Mouse (Mus musculus): ENCODE data around the gene Eif4g2. TPM values are rescaled to one million over a fixed set of nuclear protein-coding genes. Genes with fewer than 3 reads are reported as not detected.

Gene Eif4g2
- polyA plus RNA-seq, 1 experiment from 2014 or later: 1,474 TPM

Other genes with a start within 250 kb of the Eif4g2 start
- 25.7 and 27.7 TPM in 2 replicates for gene Rnf141, start 238.6 kb downstream of the Eif4g2 start, polyA plus RNA-seq (2016; fragmentation: Nextera tagmentation; extraction: Ambion mirVana)
- gene Lyve1, start 219.8 kb downstream of the Eif4g2 start, polyA plus RNA-seq (2016; fragmentation: Nextera tagmentation; extraction: Ambion mirVana): 4.7 and 5.3 TPM in 2 replicates
- 1.3 and 1.4 TPM in 2 replicates for gene Mrvi1, start 100.6 kb downstream of the Eif4g2 start, polyA plus RNA-seq (2016; fragmentation: Nextera tagmentation; extraction: Ambion mirVana)
- 102 and 104 TPM in 2 replicates for gene Ctr9, start 54.1 kb downstream of the Eif4g2 start, polyA plus RNA-seq (2016; fragmentation: Nextera tagmentation; extraction: Ambion mirVana)

Measured in hindbrain, embryonic 12.5 days (tissue).